Mouse (Mus musculus) thymus, adult 2 months (tissue): ENCODE results near the gene Tcte1. TPM values are rescaled to one million over a fixed set of nuclear protein-coding genes. Genes with fewer than 3 reads are reported as not detected.
A peak's percentile ranks its signal among the peaks of the same experiment; 100 is the strongest.

Experiments used
- DNase-seq: peaks from one replicate; pipeline ENCODE4 v3.0.0; 2021
- H3K27ac ChIP-seq: fragments of 200-500 bp; 2 replicates; pipeline ENCODE4 v1.5.1; 2012; ENCODE audit warnings: low read length, control low read depth; ENCODE audit not compliant: control insufficient read depth, insufficient read depth
- H3K27me3 ChIP-seq: fragments of 200-500 bp; 2 replicates; pipeline ENCODE4 v1.6.1; 2012; ENCODE audit warnings: mild to moderate bottlenecking, low read length, moderate library complexity, mixed read lengths; ENCODE audit not compliant: control insufficient read depth, insufficient read depth
- H3K36me3 ChIP-seq: fragments of 200-500 bp; 2 replicates; pipeline ENCODE4 v1.6.1; 2012; ENCODE audit warnings: mild to moderate bottlenecking, low read length, moderate library complexity; ENCODE audit not compliant: control insufficient read depth, insufficient read depth
- H3K4me1 ChIP-seq: fragments of 200-500 bp; replicated peaks from 2 replicates; pipeline ENCODE4 v1.6.1; 2012; ENCODE audit warnings: low read length; ENCODE audit not compliant: control insufficient read depth, insufficient read depth
- H3K4me3 ChIP-seq: fragments of 200-500 bp; 2 replicates; pipeline ENCODE4 v1.5.1; 2012; ENCODE audit warnings: mild to moderate bottlenecking, low read length, control low read depth, moderate library complexity; ENCODE audit not compliant: control insufficient read depth, insufficient read depth
- CTCF ChIP-seq: fragments of 200-500 bp; IDR thresholded peaks from 2 replicates; pipeline ENCODE4 v1.5.1; 2012; ENCODE audit warnings: mild to moderate bottlenecking, control low read depth, low read length, moderate library complexity, borderline replicate concordance; ENCODE audit not compliant: control insufficient read depth, poor library complexity, insufficient read depth; ENCODE audit errors: extremely low read depth
- POLR2A ChIP-seq: fragments of 200-500 bp; IDR thresholded peaks from 2 replicates; pipeline ENCODE4 v1.6.1; 2012; ENCODE audit warnings: mild to moderate bottlenecking, low read length, control low read depth, moderate library complexity; ENCODE audit not compliant: control insufficient read depth, poor library complexity, insufficient read depth; ENCODE audit errors: extremely low read depth
- WGBS: fragments of 180-500 bp; shearing (Covaris S2); methylation state at CpG from one replicate; pipeline ENCODE4 v1.1.7; 2018; 5-methylcytosine and 5-hydroxymethylcytosine counted together
- polyA plus RNA-seq: library from polyadenylated mRNA; depleted of rRNA; stranded (reverse); fragments of >200 nt; gene quantifications from 2 replicates; pipeline ENCODE4 v1.2.3, GENCODE M21; 2012

The Tcte1 gene
- polyA plus RNA-seq, 1 experiment, result 1.2 TPM

GRCm38 (mm10) chr17:45499516-45499915 lies 23.7 kb upstream of the Tcte1 start:
- H3K4me1 ChIP-seq, result peaks cover 60% of the 10 kb centered on the region
- TF ChIP-seq POLR2A, result no peak
- no peak for TF ChIP-seq CTCF
- H3K27ac ChIP-seq, result no peak overlapping the region
- no peaks in the 10 kb centered on the region for H3K27me3 ChIP-seq
- no peak overlapping the region for H3K4me3 ChIP-seq
- DNase-seq, result no peak
- no peaks in the 10 kb centered on the region for H3K36me3 ChIP-seq
- 21% methylated on average over 2 of the region's 2 CpGs for WGBS

DNA sequence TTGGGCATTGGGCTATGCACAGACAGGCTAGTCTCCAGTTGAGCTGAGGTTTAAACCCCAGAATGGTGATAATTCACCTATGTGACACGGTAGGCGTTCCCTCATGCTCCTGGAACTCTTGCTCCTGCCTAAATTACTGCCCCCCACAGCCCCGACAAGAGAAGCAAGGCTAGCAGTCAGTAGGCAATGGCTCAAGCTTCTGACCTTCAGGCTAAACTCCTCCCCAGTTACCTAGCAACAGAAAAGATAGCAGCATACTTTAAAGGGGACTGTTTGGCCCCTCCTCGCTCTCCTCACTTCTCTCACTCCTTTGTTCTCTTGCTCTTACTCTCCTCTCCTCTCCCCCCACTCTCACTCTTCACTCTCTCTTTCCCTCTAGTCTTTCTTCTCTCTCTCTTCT lies 22.3 kb upstream of the Tcte1 start:
- TF ChIP-seq CTCF, result no peak
- TF ChIP-seq POLR2A, result no peak
- H3K4me3 ChIP-seq, result no peak overlapping the region
- H3K27ac ChIP-seq, result no peak overlapping the region
- H3K27me3 ChIP-seq, result no peaks in the 10 kb centered on the region
- no peak for DNase-seq
- no peaks in the 10 kb centered on the region for H3K36me3 ChIP-seq
- H3K4me1 ChIP-seq, result peaks cover 59% of the 10 kb centered on the region
- WGBS, result 84% methylated on average over 4 of the region's 4 CpGs

GRCm38 (mm10) chr17:45502324-45502723 lies 20.9 kb upstream of the Tcte1 start:
- no peak for TF ChIP-seq CTCF
- no peak for TF ChIP-seq POLR2A
- WGBS, result 4% methylated on average over 4 of the region's 4 CpGs
- Histone ChIP-seq H3K4me3 (no peak overlapping the region), H3K27me3 (no peaks in the 10 kb centered on the region), H3K36me3 (no peaks in the 10 kb centered on the region), H3K4me1 (peaks cover 62% of the 10 kb centered on the region), H3K27ac (peak overlapping the region; percentile 80)
- DNase-seq, result no peak

DNA sequence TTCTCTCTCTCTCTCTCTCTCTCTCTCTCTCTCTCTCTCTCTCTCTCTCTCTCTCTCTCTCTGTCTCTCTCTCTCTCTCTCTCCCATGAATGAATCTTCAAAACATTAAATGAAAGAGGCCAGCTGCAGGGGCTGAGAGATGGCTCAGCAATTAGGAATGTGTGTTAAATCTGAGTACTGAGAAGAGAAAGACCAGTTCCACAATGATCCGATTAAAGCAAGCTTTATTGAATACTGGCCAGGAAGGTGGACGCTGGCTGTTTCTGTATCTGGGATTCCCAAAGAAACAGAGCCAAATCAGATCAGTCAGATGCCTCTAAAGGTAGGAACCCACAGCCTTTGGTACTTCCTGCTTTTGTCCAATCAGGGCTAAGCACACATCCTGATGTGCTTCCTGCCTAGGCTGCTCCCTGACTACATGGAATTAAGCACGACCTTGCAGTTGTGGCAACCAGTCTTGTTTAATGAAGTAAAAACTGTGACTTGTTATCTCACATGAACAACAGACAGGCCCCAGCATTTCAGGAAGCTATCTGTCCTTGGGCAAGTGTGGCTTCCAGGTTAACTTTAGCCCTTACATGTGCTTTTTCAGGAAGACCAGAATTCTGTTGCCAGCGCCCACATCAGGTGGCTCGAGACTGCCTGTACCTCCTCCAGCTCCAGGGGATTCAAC lies 19.8 kb upstream of the Tcte1 start:
- Histone ChIP-seq H3K4me1 (peaks cover 61% of the 10 kb centered on the region), H3K27ac (peak overlapping the region; percentile 80), H3K4me3 (no peak overlapping the region), H3K36me3 (no peaks in the 10 kb centered on the region), H3K27me3 (no peaks in the 10 kb centered on the region)
- TF ChIP-seq POLR2A (no peak), CTCF (no peak)
- 15% methylated on average over 5 of the region's 5 CpGs for WGBS
- no peak for DNase-seq

GRCm38 (mm10) chr17:45505941-45506465 lies 17.2 kb upstream of the Tcte1 start:
- TF ChIP-seq POLR2A (no peak), CTCF (no peak)
- peaks cover 47% of the 10 kb centered on the region for H3K4me1 ChIP-seq
- H3K36me3 ChIP-seq, result peaks cover 16% of the 10 kb centered on the region; the same call in 1 of the 2 replicates
- no peaks in the 10 kb centered on the region for H3K27me3 ChIP-seq
- H3K27ac ChIP-seq, result no peak overlapping the region; the same call in 1 of the 2 replicates
- 77% methylated on average over 6 of the region's 6 CpGs for WGBS
- H3K4me3 ChIP-seq, result no peak overlapping the region
- DNase-seq, result no peak

- Histone ChIP-seq H3K27me3 (no peaks in the 10 kb centered on the region), H3K4me1 (peaks cover 41% of the 10 kb centered on the region), H3K36me3 (peaks cover 17% of the 10 kb centered on the region; the same call in 1 of the 2 replicates), H3K4me3 (peak within 1 kb of the TSS; percentile 85), H3K27ac (no peak within 1 kb of the TSS; the same call in 1 of the 2 replicates)
- DNase-seq, result peak; percentile 98
- peak; percentile 86 for TF ChIP-seq CTCF
- peak; percentile 76 for TF ChIP-seq POLR2A
- WGBS, result under 1% methylated on average over 42 of the region's 42 CpGs
Observed at GRCm38 (mm10) chr17:45506700-45507189, 16.5 kb upstream of the Tcte1 start, which contains the start of gene Aars2. Gene Aars2, plus strand, starts transcription at chr17:45506841.
